Mouse (Mus musculus) adrenal gland, postnatal 25 days (tissue): ENCODE data around the gene Awat1. TPM values are rescaled to one million over a fixed set of nuclear protein-coding genes. Genes with fewer than 3 reads are reported as not detected.
A peak's percentile ranks its signal among the peaks of the same experiment; 100 is the strongest.

ENCODE experiments used
- DNase-seq: peaks from one replicate; pipeline ENCODE4 v3.0.0; 2021; ENCODE audit warnings: mixed read lengths
- long read RNA-seq: library from polyadenylated mRNA; stranded (forward); transcript quantifications from one replicate; pipeline ENCODE4 v2.0.0, GENCODE M21; 2021
- total RNA-seq: library from RNA; stranded (reverse); gene quantifications from 2 replicates; pipeline ENCODE4 v1.2.3, GENCODE M21; 2021

Awat1 gene
- not detected in 2 replicates for total RNA-seq
- long read RNA-seq: 0 reads

DNA sequence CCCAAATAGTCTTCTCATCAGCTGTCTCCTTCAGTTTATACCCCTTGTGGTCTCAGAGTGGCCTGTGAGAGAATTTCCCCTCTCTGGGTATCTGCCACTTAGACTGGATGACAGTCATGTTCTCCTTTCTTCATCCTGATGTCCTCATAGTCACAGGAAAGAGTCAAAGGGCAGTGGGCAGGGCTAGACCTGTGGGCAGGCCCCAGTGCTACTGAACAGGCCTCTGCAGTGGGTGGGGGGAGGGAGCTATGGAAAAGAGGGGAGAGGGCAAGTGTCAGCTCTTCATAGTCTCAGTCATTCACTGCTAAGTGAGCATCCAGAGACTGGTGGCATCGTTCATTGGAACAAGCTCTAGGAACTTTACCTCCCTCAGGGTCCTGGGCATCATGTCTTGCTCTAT, at the start of gene Awat1:
Gene Awat1 (plus strand): TSS at position 301 of the 400 bp plus-strand sequence.
- DNase-seq: no peak

- no peak for DNase-seq
Observed at GRCm38 (mm10) chrX:100524471-100524870, 47.6 kb upstream of the Awat1 start, which contains the start of gene Dgat2l6. Gene Dgat2l6, plus strand, starts transcription at chrX:100524838.

DNA sequence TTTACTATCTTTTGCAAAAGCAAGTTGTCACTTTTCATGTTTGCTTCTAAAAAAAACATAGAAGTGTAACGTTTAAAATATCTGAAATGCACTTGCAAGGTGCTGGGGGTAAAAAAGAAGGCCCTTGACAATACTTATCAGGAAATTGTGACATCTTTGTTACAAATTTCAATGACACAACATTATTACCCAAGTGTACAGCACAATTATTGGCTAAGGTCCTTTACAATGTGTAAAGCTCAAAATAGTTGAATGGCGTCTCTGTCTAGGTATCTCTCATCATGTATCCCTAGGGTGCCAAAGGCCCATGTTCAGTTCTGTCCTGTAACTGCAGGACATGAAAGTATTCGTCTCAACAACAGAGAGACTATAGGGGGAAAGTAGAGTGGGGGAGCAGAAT, 16.0 kb upstream of the Awat1 start:
- DNase-seq: no peak

DNA sequence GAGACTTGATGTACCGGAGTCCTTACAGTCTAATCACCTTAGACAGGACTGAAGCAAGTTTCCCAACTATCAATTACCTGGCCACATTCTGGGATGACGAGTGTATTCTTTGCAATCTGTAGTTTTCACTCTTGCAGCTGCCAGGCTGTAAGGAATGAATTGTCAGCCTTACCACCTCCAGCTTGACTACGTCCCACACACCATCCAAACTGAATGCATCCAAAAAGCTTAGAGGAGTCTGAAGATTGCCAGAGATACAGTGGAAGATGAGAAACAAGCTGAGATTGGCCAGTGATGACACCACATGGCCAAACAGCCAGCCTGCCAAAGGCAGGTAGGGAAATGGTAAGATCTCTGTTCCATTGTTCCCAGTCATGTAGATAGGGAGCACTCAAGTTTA, 6.4 kb upstream of the Awat1 start:
- no peak for DNase-seq

GRCm38 (mm10) chrX:100594791-100595190, 22.7 kb downstream of the Awat1 start, which contains the start of gene P2ry4:
Gene P2ry4, minus strand, starts transcription at chrX:100594869.
- DNase-seq: no peak

GRCm38 (mm10) chrX:100597439-100597838, 25.4 kb downstream of the Awat1 start:
- peak; percentile 42 for DNase-seq

DNA sequence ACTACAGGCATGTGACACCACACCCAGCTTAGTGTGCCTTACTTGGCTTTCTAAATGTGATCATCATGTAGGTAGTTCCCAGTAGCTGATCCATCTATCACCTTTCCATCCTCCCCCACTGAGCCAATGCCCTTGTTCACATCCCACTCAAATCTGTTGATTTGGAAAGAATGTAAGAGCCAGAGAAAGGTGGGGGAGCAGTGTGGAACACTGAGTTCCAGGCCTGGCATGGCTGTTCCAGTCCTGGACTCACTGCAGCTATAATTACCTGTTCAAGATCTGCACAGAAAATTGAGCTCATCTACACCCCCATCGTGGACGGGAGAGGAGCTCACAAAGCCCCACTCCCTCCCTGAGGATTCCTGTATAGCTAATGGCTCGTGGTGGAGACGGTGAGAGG, 27.7 kb downstream of the Awat1 start:
- no peak for DNase-seq

DNA sequence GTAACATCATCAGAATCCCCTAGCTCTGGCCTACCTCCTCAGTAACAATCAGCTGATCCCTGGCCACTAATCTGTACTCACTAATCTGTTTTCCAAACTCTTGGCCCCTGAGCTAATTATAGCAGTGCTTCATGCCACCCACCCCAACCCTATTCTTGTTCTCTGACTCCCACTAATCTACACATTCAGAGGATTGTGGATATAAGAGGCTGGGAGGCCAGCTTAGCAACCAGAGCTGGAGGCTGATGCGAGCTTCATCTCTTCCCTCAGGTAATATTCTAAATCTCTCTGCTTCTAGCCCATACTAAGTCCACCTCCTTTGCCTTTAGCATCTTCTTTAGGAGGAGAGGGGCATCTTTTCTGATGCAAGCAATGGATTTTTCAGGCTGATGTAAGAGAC, 33.3 kb downstream of the Awat1 start, which contains the start of gene Arr3:
Gene Arr3 (plus strand): TSS at position 184 of the 400 bp plus-strand sequence.
- DNase-seq: no peak

GRCm38 (mm10) chrX:100618488-100618887, 46.4 kb downstream of the Awat1 start:
- DNase-seq: no peak

GRCm38 (mm10) chrX:100621366-100621765, 49.3 kb downstream of the Awat1 start:
- DNase-seq: no peak

- no peak for DNase-seq
Observed at GRCm38 (mm10) chrX:100624242-100624641, 52.2 kb downstream of the Awat1 start.

- DNase-seq: no peak
Observed at GRCm38 (mm10) chrX:100625146-100625545, 53.1 kb downstream of the Awat1 start.

- no peak for DNase-seq
Observed at GRCm38 (mm10) chrX:100625546-100625801, 53.4 kb downstream of the Awat1 start, which contains the start of gene Kif4. Gene Kif4, plus strand, starts transcription at chrX:100625737.

- DNase-seq: peak; percentile 84
Observed at GRCm38 (mm10) chrX:100625802-100626793, 54.0 kb downstream of the Awat1 start, which contains the start of gene Pdzd11. Gene Pdzd11, minus strand, starts transcription at chrX:100626568.

Other genes starting within 250 kb of the Awat1 start
- not detected in 2 replicates for gene Otud6a, start 143.2 kb upstream of the Awat1 start, total RNA-seq
- 0.88 and 0.95 TPM in 2 replicates for gene Awat2, start 129.5 kb upstream of the Awat1 start, total RNA-seq
- 60.6 and 65.5 TPM in 2 replicates for gene Igbp1, start 78.0 kb upstream of the Awat1 start, total RNA-seq
- gene Dgat2l6, start 47.4 kb upstream of the Awat1 start, total RNA-seq: not detected in 2 replicates
- gene P2ry4, start 22.6 kb downstream of the Awat1 start, total RNA-seq: 0.19 TPM in 1 of 2 replicates, not detected in the other
- gene Arr3, start 33.2 kb downstream of the Awat1 start, total RNA-seq: not detected in 2 replicates
- 3.1 and 3.3 TPM in 2 replicates for gene Kif4, start 53.5 kb downstream of the Awat1 start, total RNA-seq
- gene Pdzd11, start 54.3 kb downstream of the Awat1 start, total RNA-seq: 46.5 and 47.7 TPM in 2 replicates
- 0.58 TPM in 1 of 2 replicates, not detected in the other for gene Gdpd2, start 157.6 kb downstream of the Awat1 start, total RNA-seq
- 28.6 and 34.8 TPM in 2 replicates for gene Dlg3, start 195.5 kb downstream of the Awat1 start, total RNA-seq